Mouse (Mus musculus): Measurements from ENCODE around the gene Kcnq1.

The Kcnq1 gene

GRCm38 (mm10) chr7:143460874-143461273, 354.7 kb downstream of the Kcnq1 start, which contains the start of gene Cdkn1c:
TSS of gene Cdkn1c (minus strand) at chr7:143461050.
- peak; percentile 93 for DNase-seq (ENCODE audit: low read depth, low spot score)

- no peak for DNase-seq (ENCODE audit: low read depth, low spot score)
These were observed 355.2 kb downstream of the Kcnq1 start for GRCm38 (mm10) chr7:143461294-143461870.

- no peak for DNase-seq (ENCODE audit: low read depth, low spot score)
These were observed 355.8 kb downstream of the Kcnq1 start for GRCm38 (mm10) chr7:143461920-143462319.

GRCm38 (mm10) chr7:143462516-143462915, 356.4 kb downstream of the Kcnq1 start:
- no peak for DNase-seq (ENCODE audit: low read depth, low spot score)

GRCm38 (mm10) chr7:143463865-143464415, 357.8 kb downstream of the Kcnq1 start:
- DNase-seq (ENCODE audit: low read depth, low spot score): peak; percentile 59

GRCm38 (mm10) chr7:143464811-143465560, 358.8 kb downstream of the Kcnq1 start:
- peak; percentile 48 for DNase-seq (ENCODE audit: low read depth, low spot score)

GRCm38 (mm10) chr7:143466099-143466677, 360.0 kb downstream of the Kcnq1 start:
- peak; percentile 66 for DNase-seq (ENCODE audit: low read depth, low spot score)

GRCm38 (mm10) chr7:143467714-143468113, 361.6 kb downstream of the Kcnq1 start:
- DNase-seq (ENCODE audit: low read depth, low spot score): no peak

GRCm38 (mm10) chr7:143469946-143470345, 363.8 kb downstream of the Kcnq1 start:
- DNase-seq (ENCODE audit: low read depth, low spot score): peak; percentile 45

- no peak for DNase-seq (ENCODE audit: low read depth, low spot score)
These were observed 367.4 kb downstream of the Kcnq1 start, which contains the start of gene Slc22a18 for GRCm38 (mm10) chr7:143473347-143474101. TSS of gene Slc22a18 (plus strand) at chr7:143473736.

- DNase-seq (ENCODE audit: low read depth, low spot score): no peak
These were observed 368.6 kb downstream of the Kcnq1 start for GRCm38 (mm10) chr7:143474811-143475210.

- DNase-seq (ENCODE audit: low read depth, low spot score): no peak
These were observed 369.7 kb downstream of the Kcnq1 start for GRCm38 (mm10) chr7:143475876-143476275.
